Mouse (Mus musculus) intestine, embryonic 15.5 days (tissue): ENCODE results near the gene Bicc1. TPM values are rescaled to one million over a fixed set of nuclear protein-coding genes. Genes with fewer than 3 reads are reported as not detected.

Source experiments
- ATAC-seq: fragments of 200-750 bp; cut with Nextera tagmentation; 2 replicates; pipeline ENCODE4 v1.8.0; 2017; ENCODE audit warnings: moderate TSS enrichment, moderate library complexity
- H3K27ac ChIP-seq: fragments of 300-500 bp; sonication (generic); 2 replicates; pipeline ENCODE4 v1.5.1; 2015; ENCODE audit warnings: mild to moderate bottlenecking, inconsistent platforms
- H3K27me3 ChIP-seq: fragments of 300-500 bp; sonication (generic); replicated peaks from 2 replicates; pipeline ENCODE4 v1.6.1; 2015; ENCODE audit warnings: inconsistent platforms
- H3K36me3 ChIP-seq: fragments of 300-500 bp; sonication (generic); 2 replicates; pipeline ENCODE4 v1.6.1; 2015; ENCODE audit warnings: inconsistent platforms
- H3K4me1 ChIP-seq: fragments of 300-500 bp; sonication (generic); replicated peaks from 2 replicates; pipeline ENCODE4 v1.6.1; 2015; ENCODE audit warnings: inconsistent platforms
- H3K4me2 ChIP-seq: fragments of 300-500 bp; sonication (generic); replicated peaks from 2 replicates; pipeline ENCODE4 v1.6.1; 2015; ENCODE audit warnings: mild to moderate bottlenecking, inconsistent platforms
- H3K4me3 ChIP-seq: fragments of 300-500 bp; sonication (generic); replicated peaks from 2 replicates; pipeline ENCODE4 v1.5.1; 2015; ENCODE audit warnings: inconsistent platforms
- H3K9ac ChIP-seq: fragments of 300-500 bp; sonication (generic); 2 replicates; pipeline ENCODE4 v1.6.1; 2015; ENCODE audit warnings: inconsistent platforms
- H3K9me3 ChIP-seq: fragments of 300-500 bp; sonication (generic); 2 replicates; pipeline ENCODE4 v1.6.1; 2016; ENCODE audit warnings: inconsistent platforms
- WGBS: fragments of 180-500 bp; shearing (Covaris S2); methylation state at CpG from one replicate; pipeline ENCODE4 v1.1.7; 2015; 5-methylcytosine and 5-hydroxymethylcytosine counted together
- polyA plus RNA-seq: library from polyadenylated mRNA; unstranded; fragments of >200 nt; fragmentation: Nextera tagmentation; extraction: Ambion mirVana; gene quantifications from 2 replicates; pipeline ENCODE4 v1.2.1, GENCODE M21; 2015

Bicc1 gene
- 16.4 and 19.3 TPM in 2 replicates for polyA plus RNA-seq

GRCm38 (mm10) chr10:71159676-71160235 is at the start of gene Bicc1:
Bicc1 (minus strand) TSS chr10:71159700.
- Histone ChIP-seq H3K27ac (peak within 1 kb of the TSS; percentile 66), H3K36me3 (no peaks in the 10 kb centered on the region), H3K27me3 (0 out of 2 replicates have a peak, but pooled peaks cover 8% of the 10 kb centered on the region), H3K4me2 (peak within 1 kb of the TSS; percentile 93), H3K4me1 (0 out of 2 replicates have a peak, but pooled peaks cover 3% of the 10 kb centered on the region), H3K4me3 (peak within 1 kb of the TSS; percentile 74), H3K9me3 (no peaks in the 10 kb centered on the region), H3K9ac (peak within 1 kb of the TSS; percentile 69)
- WGBS = 2% methylated on average over 55 of the region's 69 CpGs
- ATAC-seq = peak; percentile 96

GRCm38 (mm10) chr10:71201512-71201911 is 42.0 kb upstream of the Bicc1 start:
- WGBS = 78% methylated on average over 2 of the region's 2 CpGs
- no peak overlapping the region for H3K27ac ChIP-seq
- H3K4me1 ChIP-seq = no peaks in the 10 kb centered on the region
- no peaks in the 10 kb centered on the region for H3K27me3 ChIP-seq
- no peaks in the 10 kb centered on the region for H3K9me3 ChIP-seq
- no peaks in the 10 kb centered on the region for H3K36me3 ChIP-seq
- no peak overlapping the region for H3K4me2 ChIP-seq
- no peak for ATAC-seq
- no peak overlapping the region for H3K4me3 ChIP-seq
- no peak overlapping the region for H3K9ac ChIP-seq

DNA sequence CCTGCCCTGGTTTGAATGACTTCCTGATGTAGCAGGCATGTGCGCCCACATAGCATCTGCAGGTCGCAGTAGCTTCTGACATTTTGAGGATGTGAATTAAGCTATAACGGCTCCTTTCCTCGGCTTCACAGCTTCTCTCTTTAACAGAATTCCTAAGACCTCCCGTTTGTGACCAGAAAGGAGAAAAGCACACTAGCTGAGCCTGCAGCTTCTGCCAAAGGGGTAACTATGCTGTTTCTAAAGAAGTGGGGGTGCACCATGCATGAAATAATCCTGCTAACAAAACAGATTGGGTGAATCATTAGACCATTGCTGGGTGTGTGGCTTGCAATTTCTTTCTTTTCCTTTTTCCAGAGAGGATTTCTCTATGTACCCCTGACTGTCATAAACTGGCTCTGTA is 41.5 kb upstream of the Bicc1 start:
- no peak overlapping the region for H3K4me3 ChIP-seq
- no peak overlapping the region for H3K4me2 ChIP-seq
- H3K9ac ChIP-seq = no peak overlapping the region
- no peak for ATAC-seq
- 68% methylated on average over 5 of the region's 5 CpGs for WGBS
- H3K27ac ChIP-seq = no peak overlapping the region
- no peaks in the 10 kb centered on the region for H3K36me3 ChIP-seq
- H3K4me1 ChIP-seq = no peaks in the 10 kb centered on the region
- no peaks in the 10 kb centered on the region for H3K9me3 ChIP-seq
- H3K27me3 ChIP-seq = no peaks in the 10 kb centered on the region

GRCm38 (mm10) chr10:71198676-71199075 is 39.2 kb upstream of the Bicc1 start:
- H3K4me1 ChIP-seq = no peaks in the 10 kb centered on the region; the same call in 1 of the 2 replicates
- no peak for ATAC-seq
- H3K36me3 ChIP-seq = no peaks in the 10 kb centered on the region
- H3K27ac ChIP-seq = no peak overlapping the region
- H3K9ac ChIP-seq = no peak overlapping the region
- H3K9me3 ChIP-seq = no peaks in the 10 kb centered on the region
- no peaks in the 10 kb centered on the region for H3K27me3 ChIP-seq
- 70% methylated on average over 8 of the region's 8 CpGs for WGBS
- H3K4me2 ChIP-seq = no peak overlapping the region
- H3K4me3 ChIP-seq = no peak overlapping the region

DNA sequence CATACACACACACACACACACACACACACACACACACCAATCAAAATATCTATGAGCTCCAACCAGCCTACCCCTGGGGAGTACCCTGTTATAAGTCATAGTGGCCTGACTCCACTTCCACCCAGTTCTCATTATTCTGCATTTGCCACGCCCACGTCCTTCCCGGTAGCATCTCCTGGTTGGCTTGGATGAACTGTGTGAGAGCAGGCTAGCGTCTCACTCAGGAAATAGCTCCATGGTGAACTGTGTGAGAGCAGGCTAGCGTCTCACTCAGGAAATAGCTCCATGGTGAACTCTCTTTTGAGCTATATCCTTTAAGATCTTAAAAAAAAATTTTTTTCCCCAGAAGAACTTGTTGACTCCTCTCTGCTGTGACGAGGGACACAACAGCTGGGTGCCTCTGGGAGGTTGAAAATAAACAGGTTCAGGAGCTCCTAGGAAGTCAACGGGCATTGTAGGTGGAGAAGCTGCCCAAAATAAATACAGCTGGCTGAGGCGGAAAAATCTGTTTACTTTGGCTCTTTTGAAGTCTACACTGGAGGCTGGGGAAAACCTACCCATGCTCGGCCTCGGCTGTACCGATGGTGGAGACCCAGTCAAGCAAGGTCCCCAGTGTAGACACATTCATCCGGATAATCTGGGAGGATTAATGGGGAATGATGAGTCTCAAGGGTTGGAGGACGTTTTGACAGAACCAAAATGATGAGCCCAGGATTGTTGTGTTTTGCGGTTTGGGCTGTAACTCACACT is 37.7 kb upstream of the Bicc1 start:
- Histone ChIP-seq H3K27me3 (no peaks in the 10 kb centered on the region), H3K9me3 (no peaks in the 10 kb centered on the region), H3K4me2 (no peak overlapping the region), H3K27ac (0 out of 2 replicates have a peak overlapping the region, but pooled peaks have one; percentile 24), H3K4me3 (no peak overlapping the region), H3K9ac (no peak overlapping the region), H3K36me3 (no peaks in the 10 kb centered on the region), H3K4me1 (no peaks in the 10 kb centered on the region; the same call in 1 of the 2 replicates)
- WGBS = 35% methylated on average over 14 of the region's 14 CpGs
- ATAC-seq = peak; percentile 36; the same call in 1 of the 2 replicates

DNA sequence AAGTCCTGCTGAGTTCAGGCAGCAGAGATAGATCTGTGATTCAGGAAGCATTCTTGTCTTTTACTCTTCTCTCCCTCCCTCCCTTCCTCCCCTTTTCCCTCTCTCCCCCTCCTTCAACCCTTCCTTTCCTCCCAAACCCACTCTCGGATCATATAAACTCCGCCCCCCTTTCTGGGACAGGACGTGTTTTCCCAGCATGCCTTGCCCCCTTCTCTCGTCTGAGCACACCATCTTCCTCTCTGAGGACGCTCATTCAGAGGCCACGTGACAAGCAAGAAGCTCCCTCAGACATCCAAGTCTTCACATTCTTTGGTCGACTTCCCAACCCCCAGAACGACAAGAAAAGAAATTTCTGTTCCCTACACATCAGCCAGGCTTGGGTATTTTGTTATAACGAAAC is 36.0 kb upstream of the Bicc1 start:
- Histone ChIP-seq H3K27me3 (no peaks in the 10 kb centered on the region), H3K9ac (no peak overlapping the region), H3K27ac (no peak overlapping the region), H3K4me2 (no peak overlapping the region), H3K4me3 (no peak overlapping the region), H3K9me3 (no peaks in the 10 kb centered on the region), H3K4me1 (no peaks in the 10 kb centered on the region; the same call in 1 of the 2 replicates), H3K36me3 (no peaks in the 10 kb centered on the region)
- peak; percentile 41; the same call in 1 of the 2 replicates for ATAC-seq
- WGBS = 46% methylated on average over 9 of the region's 9 CpGs

DNA sequence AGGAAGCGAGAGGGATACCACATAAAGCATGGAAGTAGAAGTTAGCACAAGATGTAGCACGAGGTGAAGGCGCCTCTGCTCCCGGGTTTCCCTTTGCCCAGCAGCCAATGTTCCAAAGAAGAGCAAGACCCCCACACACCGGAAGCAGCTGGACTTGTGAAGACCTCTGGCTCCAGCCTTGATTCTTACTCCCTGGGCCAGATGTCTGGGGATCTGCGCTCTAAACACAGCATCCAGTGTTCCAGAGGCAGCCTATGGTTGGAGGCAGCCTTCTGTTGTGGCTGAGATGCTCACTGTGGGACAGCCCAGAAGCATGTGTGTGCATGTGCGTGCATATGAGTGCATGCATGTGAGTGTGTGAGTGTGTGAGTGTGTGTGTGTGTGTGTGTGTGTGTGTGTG is 35.2 kb upstream of the Bicc1 start:
- no peak overlapping the region for H3K4me2 ChIP-seq
- no peak overlapping the region for H3K27ac ChIP-seq
- H3K9me3 ChIP-seq = no peaks in the 10 kb centered on the region
- no peaks in the 10 kb centered on the region; the same call in 1 of the 2 replicates for H3K4me1 ChIP-seq
- 79% methylated on average over 7 of the region's 7 CpGs for WGBS
- H3K4me3 ChIP-seq = no peak overlapping the region
- H3K27me3 ChIP-seq = no peaks in the 10 kb centered on the region
- ATAC-seq = no peak
- H3K9ac ChIP-seq = no peak overlapping the region
- H3K36me3 ChIP-seq = no peaks in the 10 kb centered on the region

- whole genome bisulfite sequencing = 58% methylated on average over 7 of the region's 7 CpGs
- H3K9ac ChIP-seq = no peak overlapping the region
- no peaks in the 10 kb centered on the region for H3K9me3 ChIP-seq
- no peaks in the 10 kb centered on the region for H3K27me3 ChIP-seq
- H3K27ac ChIP-seq = 0 out of 2 replicates have a peak overlapping the region, but pooled peaks have one; percentile 2
- no peaks in the 10 kb centered on the region for H3K36me3 ChIP-seq
- ATAC-seq = no peak; the same call in 1 of the 2 replicates
- H3K4me2 ChIP-seq = no peak overlapping the region
- H3K4me3 ChIP-seq = no peak overlapping the region
- no peaks in the 10 kb centered on the region; the same call in 1 of the 2 replicates for H3K4me1 ChIP-seq
Measured at GRCm38 (mm10) chr10:71193319-71193718, 33.8 kb upstream of the Bicc1 start.

DNA sequence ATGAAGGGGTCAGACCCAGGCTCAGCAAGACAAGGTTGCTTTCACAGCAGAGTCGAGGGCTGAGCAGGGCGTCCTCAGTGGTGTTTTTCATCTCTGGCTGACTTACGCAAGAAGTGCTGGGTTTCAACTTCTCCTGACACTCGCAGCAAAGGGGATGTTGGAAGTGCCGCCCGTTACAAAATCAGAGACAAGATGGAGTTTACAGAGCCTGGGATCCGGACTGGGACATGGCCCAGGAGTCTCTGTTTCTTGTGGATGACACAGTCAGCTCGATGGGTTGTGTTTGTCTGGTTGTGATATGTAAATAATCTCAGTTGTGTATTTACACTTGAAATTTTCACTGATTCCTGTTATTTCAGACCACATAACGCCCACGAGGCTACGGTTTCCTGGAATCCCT is 33.4 kb upstream of the Bicc1 start:
- ATAC-seq = no peak
- Histone ChIP-seq H3K4me2 (no peak overlapping the region), H3K36me3 (no peaks in the 10 kb centered on the region), H3K27ac (0 out of 2 replicates have a peak overlapping the region, but pooled peaks have one; percentile 2), H3K4me3 (no peak overlapping the region), H3K27me3 (no peaks in the 10 kb centered on the region), H3K9ac (no peak overlapping the region), H3K4me1 (no peaks in the 10 kb centered on the region; the same call in 1 of the 2 replicates), H3K9me3 (no peaks in the 10 kb centered on the region)
- 55% methylated on average over 11 of the region's 11 CpGs for WGBS

GRCm38 (mm10) chr10:71188681-71189080 is 29.2 kb upstream of the Bicc1 start:
- H3K36me3 ChIP-seq = no peaks in the 10 kb centered on the region
- ATAC-seq = no peak
- H3K27me3 ChIP-seq = no peaks in the 10 kb centered on the region
- 80% methylated on average over 4 of the region's 4 CpGs for WGBS
- no peaks in the 10 kb centered on the region for H3K9me3 ChIP-seq
- H3K4me3 ChIP-seq = no peak overlapping the region
- H3K4me1 ChIP-seq = no peaks in the 10 kb centered on the region
- H3K4me2 ChIP-seq = no peak overlapping the region
- no peak overlapping the region for H3K27ac ChIP-seq
- H3K9ac ChIP-seq = no peak overlapping the region

GRCm38 (mm10) chr10:71185059-71185458 is 25.6 kb upstream of the Bicc1 start:
- Histone ChIP-seq H3K36me3 (no peaks in the 10 kb centered on the region), H3K4me1 (no peaks in the 10 kb centered on the region), H3K9me3 (no peaks in the 10 kb centered on the region), H3K4me2 (no peak overlapping the region), H3K4me3 (no peak overlapping the region), H3K27me3 (no peaks in the 10 kb centered on the region), H3K9ac (no peak overlapping the region), H3K27ac (no peak overlapping the region)
- 74% methylated on average over 7 of the region's 7 CpGs for WGBS
- no peak for ATAC-seq

GRCm38 (mm10) chr10:71183339-71184031 is 24.0 kb upstream of the Bicc1 start:
- no peaks in the 10 kb centered on the region for H3K9me3 ChIP-seq
- no peak overlapping the region for H3K4me2 ChIP-seq
- no peak overlapping the region for H3K9ac ChIP-seq
- no peak overlapping the region for H3K4me3 ChIP-seq
- H3K4me1 ChIP-seq = no peaks in the 10 kb centered on the region
- H3K27ac ChIP-seq = no peak overlapping the region
- no peaks in the 10 kb centered on the region for H3K36me3 ChIP-seq
- WGBS = 41% methylated on average over 7 of the region's 7 CpGs
- H3K27me3 ChIP-seq = no peaks in the 10 kb centered on the region
- peak; percentile 89 for ATAC-seq
